Mouse (Mus musculus) embryonic facial prominence, embryonic 10.5 days (tissue): ENCODE measurements around the gene Zbtb39. TPM values are rescaled to one million over a fixed set of nuclear protein-coding genes. Genes with fewer than 3 reads are reported as not detected.

Experiments used
- DNase-seq: peaks from one replicate; pipeline ENCODE4 v3.0.0-alpha.2; 2017; ENCODE audit warnings: low spot score
- H3K27ac ChIP-seq: fragments of 300-500 bp; sonication (generic); replicated peaks from 2 replicates; pipeline ENCODE4 v1.5.1; 2016; ENCODE audit warnings: mild to moderate bottlenecking
- H3K27me3 ChIP-seq: fragments of 300-500 bp; sonication (generic); replicated peaks from 2 replicates; pipeline ENCODE4 v1.6.1; 2016; ENCODE audit warnings: low read depth, mild to moderate bottlenecking; ENCODE audit not compliant: poor library complexity, severe bottlenecking
- H3K36me3 ChIP-seq: fragments of 300-500 bp; sonication (generic); replicated peaks from 2 replicates; pipeline ENCODE4 v1.6.1; 2016; ENCODE audit warnings: mild to moderate bottlenecking, moderate library complexity
- H3K4me1 ChIP-seq: fragments of 300-500 bp; sonication (generic); 2 replicates; pipeline ENCODE4 v1.6.1; 2016
- H3K4me3 ChIP-seq: fragments of 300-500 bp; sonication (generic); 2 replicates; pipeline ENCODE4 v1.5.1; 2016; ENCODE audit warnings: mild to moderate bottlenecking, moderate library complexity
- H3K9me3 ChIP-seq: fragments of 300-500 bp; sonication (generic); 2 replicates; pipeline ENCODE4 v1.6.1; 2016; ENCODE audit warnings: mild to moderate bottlenecking
- WGBS: fragments of 180-500 bp; shearing (Covaris S2); methylation state at CpG from one replicate; pipeline ENCODE4 v1.1.7; 2016; 5-methylcytosine and 5-hydroxymethylcytosine counted together
- polyA plus RNA-seq: library from polyadenylated mRNA; unstranded; fragments of >200 nt; fragmentation: Nextera tagmentation; extraction: Ambion mirVana; gene quantifications from 2 replicates; pipeline ENCODE4 v1.2.1, GENCODE M21; 2016

Zbtb39 gene
- polyA plus RNA-seq, result 5.3 and 5.4 TPM in 2 replicates

DNA sequence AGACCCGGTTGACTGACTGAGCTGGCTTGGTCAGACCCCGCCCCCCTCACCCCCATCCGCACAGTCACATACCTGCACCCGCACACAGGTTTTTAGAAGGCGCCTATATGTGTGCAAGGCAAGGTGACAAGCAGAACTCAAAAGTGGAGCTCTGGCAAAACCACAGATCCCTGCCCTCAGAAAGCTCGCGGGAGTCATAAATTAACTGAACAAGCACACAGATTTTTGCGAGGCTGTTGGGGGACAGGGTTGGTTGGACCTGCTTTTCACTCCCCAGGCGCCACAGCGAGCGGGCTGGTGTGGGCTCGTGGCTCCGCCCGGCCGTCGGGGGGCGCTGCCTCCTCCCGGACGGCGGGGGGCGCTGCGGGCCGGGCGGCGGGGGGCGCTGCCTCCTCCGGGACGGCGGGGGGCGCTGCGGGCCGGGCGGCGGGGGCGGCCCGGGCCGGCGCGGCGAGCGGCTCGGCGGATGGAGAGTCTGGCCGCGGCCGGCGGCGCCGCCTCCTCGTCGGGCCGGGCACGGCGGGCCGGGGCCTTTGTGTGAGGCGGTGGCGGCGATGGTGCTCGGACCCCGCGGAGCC, at the start of gene Zbtb39:
TSS of gene Zbtb39 (plus strand) at position 456 of the 578 bp plus-strand sequence.
- Histone ChIP-seq H3K27me3 (0 out of 2 replicates have a peak, but pooled peaks cover 3% of the 10 kb centered on the region), H3K36me3 (peaks cover 33% of the 10 kb centered on the region), H3K4me1 (peaks cover 15% of the 10 kb centered on the region), H3K27ac (peak within 1 kb of the TSS; percentile 97), H3K4me3 (peak within 1 kb of the TSS; percentile 96), H3K9me3 (0 out of 2 replicates have a peak, but pooled peaks cover 4% of the 10 kb centered on the region)
- 1% methylated on average over 61 of the region's 61 CpGs for WGBS
- DNase-seq, result peak; percentile 89

DNA sequence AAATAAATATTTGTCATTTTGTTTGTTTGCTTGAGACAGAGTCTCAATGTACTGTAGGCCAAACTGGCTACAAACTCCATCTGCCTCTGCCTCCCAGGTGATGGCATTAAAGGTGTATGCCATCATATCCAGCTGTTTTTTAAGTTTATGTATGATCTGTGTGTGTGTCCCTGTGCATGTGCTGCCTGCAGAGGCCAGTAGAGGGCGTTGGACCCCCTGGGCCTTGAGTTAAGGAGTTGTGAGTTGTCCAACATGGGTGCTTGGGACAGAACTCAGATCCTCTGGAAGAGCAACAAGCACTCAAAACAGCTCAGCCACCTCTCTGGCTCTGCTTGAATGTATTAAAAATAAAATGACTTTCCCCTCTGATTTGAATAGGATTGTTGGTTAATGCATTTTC, 48.3 kb upstream of the Zbtb39 start:
- Histone ChIP-seq H3K9me3 (no peaks in the 10 kb centered on the region), H3K4me3 (no peak overlapping the region), H3K36me3 (peaks cover 75% of the 10 kb centered on the region), H3K4me1 (no peaks in the 10 kb centered on the region), H3K27me3 (no peaks in the 10 kb centered on the region), H3K27ac (no peak overlapping the region)
- no peak for DNase-seq
- WGBS, result 29% methylated on average over 1 of the region's 1 CpGs

DNA sequence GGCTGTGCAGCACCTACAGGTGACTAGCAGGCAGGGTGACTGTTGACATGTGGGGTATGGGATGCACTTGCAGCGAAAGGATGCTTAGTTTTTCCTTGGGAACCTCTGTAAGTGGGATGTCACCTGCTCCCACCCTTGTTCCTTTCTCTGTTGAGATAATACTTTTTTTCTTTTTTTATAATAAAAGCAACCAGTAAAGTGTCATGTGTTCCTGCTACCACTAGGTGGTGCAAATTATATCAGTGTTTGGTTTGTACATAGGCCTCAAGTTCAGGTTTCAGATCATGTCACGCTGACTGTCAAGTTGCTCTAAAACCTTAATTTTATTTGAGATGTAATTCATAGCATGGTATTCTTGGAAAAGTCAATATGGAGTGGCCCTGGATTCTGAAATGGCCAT, 44.7 kb upstream of the Zbtb39 start:
- no peaks in the 10 kb centered on the region for H3K27me3 ChIP-seq
- peaks cover 95% of the 10 kb centered on the region for H3K36me3 ChIP-seq
- H3K4me3 ChIP-seq, result no peak overlapping the region
- no peak for DNase-seq
- no peaks in the 10 kb centered on the region for H3K4me1 ChIP-seq
- H3K9me3 ChIP-seq, result no peaks in the 10 kb centered on the region
- H3K27ac ChIP-seq, result no peak overlapping the region
- WGBS, result 64% methylated on average over 2 of the region's 2 CpGs

DNA sequence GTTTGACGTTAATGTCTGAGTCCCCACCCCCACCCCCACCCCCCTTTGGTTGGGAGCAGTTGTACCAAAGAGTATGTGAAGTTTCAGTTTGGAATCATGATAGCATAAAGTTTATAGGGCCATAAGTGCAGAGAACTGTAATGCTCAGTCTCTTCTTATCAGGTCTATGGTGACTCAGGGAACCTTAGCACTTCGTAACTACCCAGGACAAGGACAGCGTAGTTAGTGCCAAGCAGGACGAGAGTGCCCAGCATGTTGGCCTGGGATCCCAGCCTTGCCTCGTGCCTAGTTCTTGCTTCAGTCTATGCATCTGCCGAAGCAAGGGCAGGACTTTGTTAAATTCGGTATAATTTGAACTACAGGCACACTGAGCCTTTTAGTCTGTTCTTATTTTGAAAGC, 43.6 kb upstream of the Zbtb39 start:
- Histone ChIP-seq H3K36me3 (peaks cover 90% of the 10 kb centered on the region), H3K4me3 (no peak overlapping the region), H3K9me3 (no peaks in the 10 kb centered on the region), H3K27ac (no peak overlapping the region), H3K27me3 (no peaks in the 10 kb centered on the region), H3K4me1 (no peaks in the 10 kb centered on the region)
- no peak for DNase-seq
- 93% methylated on average over 7 of the region's 7 CpGs for WGBS

DNA sequence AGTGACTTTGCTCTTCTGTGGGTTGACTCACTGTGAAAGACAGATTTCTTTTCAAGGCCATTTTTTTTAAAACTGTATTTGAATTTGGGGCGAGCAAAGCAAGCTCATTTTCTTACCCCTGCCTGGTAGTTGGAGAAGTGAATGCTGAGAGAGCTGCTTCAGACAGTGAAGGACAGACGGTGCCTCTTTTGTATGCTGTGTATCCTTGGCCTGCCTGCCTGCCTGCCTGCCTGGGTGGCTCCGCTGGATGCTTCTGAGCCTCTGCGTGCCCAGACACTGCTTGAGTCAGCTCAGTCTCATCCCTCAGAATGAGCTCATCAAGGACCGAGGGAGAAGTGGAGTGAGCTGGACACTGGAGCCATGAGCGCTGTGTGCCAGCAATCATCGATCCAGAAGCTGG, 40.4 kb upstream of the Zbtb39 start:
- no peaks in the 10 kb centered on the region for H3K9me3 ChIP-seq
- peaks cover 62% of the 10 kb centered on the region for H3K36me3 ChIP-seq
- 93% methylated on average over 7 of the region's 7 CpGs for WGBS
- H3K4me3 ChIP-seq, result no peak overlapping the region
- no peaks in the 10 kb centered on the region for H3K27me3 ChIP-seq
- no peak overlapping the region for H3K27ac ChIP-seq
- DNase-seq, result no peak
- no peaks in the 10 kb centered on the region for H3K4me1 ChIP-seq

DNA sequence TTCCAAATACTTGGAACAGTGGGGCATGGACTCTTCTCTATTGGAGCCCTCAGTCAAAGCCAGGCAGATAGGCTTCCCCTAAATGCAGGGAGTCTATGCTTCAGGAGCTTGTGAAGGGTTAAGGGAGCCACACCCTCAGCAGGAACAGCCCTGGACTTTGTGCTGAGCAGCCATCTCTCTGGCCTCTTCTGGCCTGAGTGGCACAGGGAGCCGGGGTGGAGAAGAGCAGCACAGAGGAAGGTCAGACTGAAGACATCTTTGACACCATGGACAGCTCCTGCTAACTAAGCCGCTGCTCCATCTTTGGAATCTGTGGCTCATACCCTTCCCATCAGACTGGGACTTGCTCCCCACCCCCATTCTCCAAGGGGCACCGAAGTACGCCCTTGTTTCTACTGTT, 36.0 kb upstream of the Zbtb39 start:
- no peak overlapping the region for H3K27ac ChIP-seq
- WGBS, result 47% methylated on average over 4 of the region's 4 CpGs
- DNase-seq, result peak; percentile 25
- no peaks in the 10 kb centered on the region for H3K27me3 ChIP-seq
- H3K36me3 ChIP-seq, result peaks cover 20% of the 10 kb centered on the region
- H3K4me1 ChIP-seq, result 0 out of 2 replicates have a peak, but pooled peaks cover 5% of the 10 kb centered on the region
- no peaks in the 10 kb centered on the region for H3K9me3 ChIP-seq
- no peak overlapping the region for H3K4me3 ChIP-seq

DNA sequence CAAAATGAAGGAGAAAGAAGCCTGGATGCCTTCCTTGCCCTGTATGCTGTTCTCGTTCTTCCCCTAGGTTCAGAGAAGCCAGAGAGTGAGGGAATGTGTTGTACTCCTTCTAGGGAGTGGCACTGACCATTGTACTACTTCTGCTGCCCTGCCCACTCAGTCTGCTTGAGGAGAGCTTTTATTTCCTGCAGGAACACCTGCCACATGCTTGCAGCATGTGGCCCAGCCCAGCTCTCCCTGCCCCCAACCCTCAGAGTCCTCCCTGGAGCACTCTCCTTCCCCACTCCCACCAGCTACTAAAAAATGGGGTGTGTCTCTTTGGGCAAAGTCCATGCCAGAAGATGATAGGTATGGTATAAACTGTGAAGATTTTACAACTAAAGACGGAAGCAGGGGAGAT, 35.0 kb upstream of the Zbtb39 start:
- Histone ChIP-seq H3K27ac (no peak overlapping the region), H3K36me3 (peaks cover 10% of the 10 kb centered on the region), H3K9me3 (no peaks in the 10 kb centered on the region), H3K4me3 (no peak overlapping the region), H3K27me3 (no peaks in the 10 kb centered on the region), H3K4me1 (0 out of 2 replicates have a peak, but pooled peaks cover 5% of the 10 kb centered on the region)
- WGBS, result 70% methylated on average over 2 of the region's 2 CpGs
- DNase-seq, result no peak

DNA sequence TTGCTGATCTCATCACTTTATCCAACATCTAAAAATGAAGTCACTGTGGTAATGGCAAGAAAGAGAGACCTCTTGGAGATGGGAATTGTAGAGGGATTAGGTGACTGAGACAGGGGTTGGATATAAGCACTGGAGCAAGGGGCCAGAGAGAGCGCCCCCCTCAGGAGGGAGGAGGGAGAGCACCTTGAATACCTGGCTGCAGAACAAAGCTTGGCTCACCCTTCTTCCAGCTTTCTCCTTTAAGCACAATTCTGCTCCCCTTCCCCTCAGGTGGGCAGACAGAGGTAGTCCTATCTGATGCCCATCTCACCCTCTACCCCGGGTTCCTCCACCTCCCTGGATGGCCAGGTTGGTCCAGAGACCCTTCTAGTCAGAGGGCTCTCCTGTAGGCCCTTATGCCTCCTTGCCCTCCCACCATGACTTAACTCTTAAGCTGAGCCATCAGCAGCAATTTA, 34.5 kb upstream of the Zbtb39 start, which contains the start of gene Myo1a:
TSS of gene Myo1a (plus strand) at position 405 of the 455 bp plus-strand sequence.
- Histone ChIP-seq H3K9me3 (no peaks in the 10 kb centered on the region), H3K36me3 (peaks cover 5% of the 10 kb centered on the region), H3K27me3 (no peaks in the 10 kb centered on the region), H3K4me3 (no peak within 1 kb of the TSS), H3K4me1 (0 out of 2 replicates have a peak, but pooled peaks cover 5% of the 10 kb centered on the region), H3K27ac (no peak within 1 kb of the TSS)
- 55% methylated on average over 2 of the region's 2 CpGs for WGBS
- DNase-seq, result no peak

DNA sequence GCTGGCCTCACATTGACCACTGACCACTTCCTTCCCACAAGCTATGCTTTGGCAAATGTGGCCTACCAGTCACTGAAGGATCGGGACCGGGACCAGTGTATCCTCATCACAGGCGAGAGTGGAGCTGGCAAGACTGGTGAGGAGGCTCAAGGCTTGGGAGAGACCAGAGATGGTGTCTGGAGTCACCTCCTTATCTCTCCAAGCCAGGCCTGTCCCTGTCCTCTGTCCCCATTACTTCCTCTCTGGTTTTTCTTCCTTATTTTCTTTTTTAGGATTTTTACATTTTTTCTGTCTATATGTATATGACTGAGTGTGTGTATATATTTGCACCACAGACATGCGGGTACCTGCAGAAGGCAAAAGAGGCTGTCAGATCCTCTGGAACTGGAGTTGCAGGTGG, 33.6 kb upstream of the Zbtb39 start:
- Histone ChIP-seq H3K27ac (no peak overlapping the region), H3K27me3 (no peaks in the 10 kb centered on the region), H3K4me1 (0 out of 2 replicates have a peak, but pooled peaks cover 12% of the 10 kb centered on the region), H3K4me3 (no peak overlapping the region), H3K36me3 (no peaks in the 10 kb centered on the region), H3K9me3 (no peaks in the 10 kb centered on the region)
- DNase-seq, result no peak
- WGBS, result 91% methylated on average over 4 of the region's 4 CpGs

DNA sequence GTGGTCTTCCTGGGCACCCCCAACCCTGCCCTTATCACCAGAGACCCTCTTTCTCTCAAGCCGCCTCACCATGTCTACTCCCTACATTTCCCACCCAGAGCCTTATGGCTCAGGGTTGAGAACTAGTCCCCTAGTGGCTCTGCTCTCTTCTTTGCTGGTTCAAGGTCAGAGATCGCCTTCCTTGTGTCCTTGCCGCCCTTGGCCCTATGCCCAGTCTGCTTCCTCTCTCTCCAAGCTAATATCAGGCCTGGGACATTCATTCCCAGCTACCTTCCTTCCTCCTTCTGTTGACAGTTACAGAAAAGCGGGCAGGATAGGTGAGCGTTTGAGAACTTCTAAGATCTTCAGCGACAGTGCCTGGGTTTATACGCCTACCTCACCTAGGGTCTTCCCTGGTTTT, 31.6 kb upstream of the Zbtb39 start:
- 91% methylated on average over 7 of the region's 7 CpGs for WGBS
- peaks cover 16% of the 10 kb centered on the region for H3K4me1 ChIP-seq
- DNase-seq, result no peak
- no peaks in the 10 kb centered on the region for H3K9me3 ChIP-seq
- no peak overlapping the region for H3K27ac ChIP-seq
- H3K27me3 ChIP-seq, result no peaks in the 10 kb centered on the region
- no peaks in the 10 kb centered on the region for H3K36me3 ChIP-seq
- H3K4me3 ChIP-seq, result no peak overlapping the region

DNA sequence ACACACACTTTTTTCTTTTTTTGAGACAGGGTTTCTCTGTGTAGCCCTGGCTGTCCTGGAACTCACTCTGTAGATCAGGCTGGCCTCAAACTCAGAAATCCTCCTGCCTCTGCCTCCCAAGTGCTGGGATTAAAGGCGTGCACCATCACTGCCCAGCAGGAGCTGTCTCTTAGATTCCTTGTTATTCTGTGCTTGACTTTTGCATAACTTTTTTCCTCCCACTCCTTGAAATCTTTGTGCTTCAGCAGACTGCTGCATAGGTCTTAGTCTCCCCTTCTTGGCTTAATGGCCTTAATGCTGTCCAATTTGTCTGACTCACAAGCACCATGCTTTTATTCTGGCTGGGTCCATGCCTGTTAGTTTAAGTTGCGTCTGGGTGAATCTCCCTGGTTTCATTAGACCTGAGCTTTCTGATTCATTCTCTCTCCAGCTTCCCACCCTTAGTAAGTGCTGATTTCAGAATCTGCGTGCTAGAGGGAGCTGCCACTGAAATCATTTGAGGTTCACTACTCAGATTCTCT, 30.4 kb upstream of the Zbtb39 start:
- Histone ChIP-seq H3K9me3 (no peaks in the 10 kb centered on the region), H3K27ac (no peak overlapping the region), H3K27me3 (no peaks in the 10 kb centered on the region), H3K4me1 (peaks cover 21% of the 10 kb centered on the region), H3K36me3 (no peaks in the 10 kb centered on the region), H3K4me3 (no peak overlapping the region)
- 86% methylated on average over 3 of the region's 3 CpGs for WGBS
- no peak for DNase-seq

DNA sequence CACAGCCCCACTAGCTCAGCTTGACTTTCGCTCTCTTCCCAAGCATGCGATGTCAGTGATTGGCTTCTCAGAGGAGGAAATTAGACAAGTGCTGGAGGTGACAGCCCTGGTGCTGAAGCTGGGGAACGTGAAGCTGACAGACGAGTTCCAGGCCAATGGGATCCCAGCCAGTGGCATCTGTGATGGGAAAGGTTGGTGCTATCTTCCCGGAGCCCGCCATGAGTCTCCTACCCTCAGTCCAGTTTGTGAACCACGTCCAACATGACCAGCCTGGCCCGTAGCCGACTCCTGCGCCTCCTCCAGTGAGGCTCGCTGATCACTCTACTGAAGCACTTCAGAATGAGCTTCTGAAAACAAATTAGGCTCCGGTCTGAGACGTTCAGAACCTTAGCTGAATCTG, 29.0 kb upstream of the Zbtb39 start:
- Histone ChIP-seq H3K27me3 (no peaks in the 10 kb centered on the region), H3K36me3 (0 out of 2 replicates have a peak, but pooled peaks cover 1% of the 10 kb centered on the region), H3K27ac (no peak overlapping the region), H3K4me3 (no peak overlapping the region), H3K9me3 (no peaks in the 10 kb centered on the region), H3K4me1 (peaks cover 21% of the 10 kb centered on the region)
- DNase-seq, result no peak
- 79% methylated on average over 13 of the region's 13 CpGs for WGBS

DNA sequence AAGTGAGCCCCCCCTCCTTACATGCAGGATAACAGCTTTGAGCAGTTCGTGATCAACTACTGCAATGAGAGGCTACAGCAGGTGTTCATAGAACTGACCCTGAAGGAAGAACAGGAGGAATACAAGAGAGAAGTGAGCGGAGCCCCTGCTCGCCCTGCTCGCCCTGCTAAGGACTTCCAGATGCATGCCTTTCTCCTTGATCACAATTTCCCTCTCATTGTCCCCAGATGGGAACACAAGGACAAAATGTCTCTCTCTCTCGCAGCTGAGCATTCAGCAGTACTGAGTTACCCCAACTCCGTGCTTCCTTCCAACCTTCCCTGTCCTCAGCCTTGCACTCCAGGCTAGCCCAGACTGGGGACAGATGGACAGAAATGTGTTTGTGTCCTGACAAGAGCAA, 26.6 kb upstream of the Zbtb39 start:
- Histone ChIP-seq H3K36me3 (0 out of 2 replicates have a peak, but pooled peaks cover 6% of the 10 kb centered on the region), H3K4me3 (no peak overlapping the region), H3K4me1 (peaks cover 20% of the 10 kb centered on the region), H3K27ac (no peak overlapping the region), H3K27me3 (no peaks in the 10 kb centered on the region), H3K9me3 (no peaks in the 10 kb centered on the region)
- peak; percentile 35 for DNase-seq
- WGBS, result 57% methylated on average over 6 of the region's 6 CpGs
